Mouse (Mus musculus): Measurements from ENCODE around the gene Cep350. TPM values are rescaled to one million over a fixed set of nuclear protein-coding genes. Genes with fewer than 3 reads are reported as not detected.

Cep350 gene
- polyA plus RNA-seq, 1 experiment from 2014 or later, result 7.0 TPM

GRCm38 (mm10) chr1:155987625-155988024 is 14.6 kb upstream of the Cep350 start:
- Histone ChIP-seq H3K4me3 (no peak overlapping the region), H3K4me1 (peaks cover 20% of the 10 kb centered on the region), H3K27me3 (replicated peaks) (no peaks in the 10 kb centered on the region), H3K9ac (no peak overlapping the region), H3K36me3 (no peaks in the 10 kb centered on the region), H3K9me3 (no peaks in the 10 kb centered on the region), H3K4me2 (no peak overlapping the region), H3K27ac (replicated peaks) (no peak overlapping the region)
- 73% methylated on average over 2 of the region's 2 CpGs for WGBS
- no peak for ATAC-seq (ENCODE audit: extremely low read depth, insufficient number of reproducible peaks, low FRiP score, low TSS enrichment)

GRCm38 (mm10) chr1:155974931-155975330 is 1.9 kb upstream of the Cep350 start:
- 20% methylated on average over 2 of the region's 2 CpGs for WGBS
- peaks cover 28% of the 10 kb centered on the region for H3K4me1 ChIP-seq
- H3K4me2 ChIP-seq, result peak overlapping the region; percentile 70
- H3K9ac ChIP-seq, result no peak overlapping the region
- H3K27me3 ChIP-seq (replicated peaks), result no peaks in the 10 kb centered on the region
- H3K27ac ChIP-seq (replicated peaks), result no peak overlapping the region
- no peak for ATAC-seq (ENCODE audit: extremely low read depth, insufficient number of reproducible peaks, low FRiP score, low TSS enrichment)
- H3K36me3 ChIP-seq, result no peaks in the 10 kb centered on the region
- no peak overlapping the region for H3K4me3 ChIP-seq
- no peaks in the 10 kb centered on the region for H3K9me3 ChIP-seq

GRCm38 (mm10) chr1:155973719-155974379 is 794 bp upstream of the Cep350 start:
- no peak for ATAC-seq (ENCODE audit: extremely low read depth, insufficient number of reproducible peaks, low FRiP score, low TSS enrichment)
- H3K4me1 ChIP-seq, result peaks cover 33% of the 10 kb centered on the region
- no peaks in the 10 kb centered on the region for H3K36me3 ChIP-seq
- H3K9me3 ChIP-seq, result no peaks in the 10 kb centered on the region
- peak overlapping the region; percentile 100 for H3K4me3 ChIP-seq
- peak overlapping the region; percentile 94 for H3K27ac ChIP-seq (replicated peaks)
- H3K27me3 ChIP-seq (replicated peaks), result no peaks in the 10 kb centered on the region
- H3K9ac ChIP-seq, result peak overlapping the region; percentile 99
- 5% methylated on average over 19 of the region's 19 CpGs for WGBS
- H3K4me2 ChIP-seq, result peak overlapping the region; percentile 70

- Histone ChIP-seq H3K4me3 (peak overlapping the region; percentile 100), H3K4me1 (peaks cover 36% of the 10 kb centered on the region), H3K4me2 (peak overlapping the region; percentile 91), H3K9ac (peak overlapping the region; percentile 99), H3K36me3 (no peaks in the 10 kb centered on the region), H3K27me3 (replicated peaks) (no peaks in the 10 kb centered on the region), H3K27ac (replicated peaks) (peak overlapping the region; percentile 94), H3K9me3 (no peaks in the 10 kb centered on the region)
- WGBS, result 2% methylated on average over 48 of the region's 51 CpGs
- peak; percentile 68 for ATAC-seq (ENCODE audit: extremely low read depth, insufficient number of reproducible peaks, low FRiP score, low TSS enrichment)
Measured at GRCm38 (mm10) chr1:155972146-155973067, 648 bp downstream of the Cep350 start.

- no peak for ATAC-seq (ENCODE audit: extremely low read depth, insufficient number of reproducible peaks, low FRiP score, low TSS enrichment)
- WGBS, result 90% methylated on average over 2 of the region's 2 CpGs
- Histone ChIP-seq H3K36me3 (peaks cover 72% of the 10 kb centered on the region), H3K4me2 (no peak overlapping the region), H3K4me1 (no peaks in the 10 kb centered on the region), H3K9me3 (no peaks in the 10 kb centered on the region; the same call in 1 of the 2 replicates), H3K9ac (no peak overlapping the region), H3K4me3 (no peak overlapping the region), H3K27ac (replicated peaks) (no peak overlapping the region), H3K27me3 (replicated peaks) (no peaks in the 10 kb centered on the region)
Measured at GRCm38 (mm10) chr1:155949170-155949569, 23.9 kb downstream of the Cep350 start.

- 63% methylated on average over 2 of the region's 2 CpGs for WGBS
- ATAC-seq (ENCODE audit: extremely low read depth, insufficient number of reproducible peaks, low FRiP score, low TSS enrichment), result no peak
- Histone ChIP-seq H3K4me2 (no peak overlapping the region), H3K9me3 (no peaks in the 10 kb centered on the region; the same call in 1 of the 2 replicates), H3K9ac (no peak overlapping the region), H3K27ac (replicated peaks) (no peak overlapping the region), H3K36me3 (peaks cover 64% of the 10 kb centered on the region), H3K4me3 (no peak overlapping the region), H3K27me3 (replicated peaks) (no peaks in the 10 kb centered on the region), H3K4me1 (no peaks in the 10 kb centered on the region)
Measured at GRCm38 (mm10) chr1:155944361-155944760, 28.7 kb downstream of the Cep350 start.

- H3K4me1 ChIP-seq, result no peaks in the 10 kb centered on the region
- H3K9me3 ChIP-seq, result no peaks in the 10 kb centered on the region
- H3K36me3 ChIP-seq, result peaks cover 86% of the 10 kb centered on the region
- H3K27me3 ChIP-seq (replicated peaks), result no peaks in the 10 kb centered on the region
- H3K4me3 ChIP-seq, result no peak overlapping the region
- ATAC-seq (ENCODE audit: extremely low read depth, insufficient number of reproducible peaks, low FRiP score, low TSS enrichment), result no peak
- no peak overlapping the region for H3K9ac ChIP-seq
- no peak overlapping the region for H3K4me2 ChIP-seq
- no peak overlapping the region for H3K27ac ChIP-seq (replicated peaks)
- WGBS, result 94% methylated on average over 2 of the region's 2 CpGs
Measured at GRCm38 (mm10) chr1:155937416-155937815, 35.6 kb downstream of the Cep350 start.

- Histone ChIP-seq H3K9me3 (no peaks in the 10 kb centered on the region), H3K27ac (replicated peaks) (no peak overlapping the region), H3K9ac (no peak overlapping the region), H3K4me2 (no peak overlapping the region), H3K4me1 (no peaks in the 10 kb centered on the region), H3K36me3 (peaks cover 88% of the 10 kb centered on the region), H3K4me3 (no peak overlapping the region), H3K27me3 (replicated peaks) (no peaks in the 10 kb centered on the region)
- no peak for ATAC-seq (ENCODE audit: extremely low read depth, insufficient number of reproducible peaks, low FRiP score, low TSS enrichment)
- WGBS, result 91% methylated on average over 2 of the region's 2 CpGs
Measured at GRCm38 (mm10) chr1:155934702-155935101, 38.4 kb downstream of the Cep350 start.

GRCm38 (mm10) chr1:155903561-155903960 is 69.5 kb downstream of the Cep350 start:
- Histone ChIP-seq H3K27me3 (replicated peaks) (no peaks in the 10 kb centered on the region), H3K36me3 (peaks cover 90% of the 10 kb centered on the region), H3K27ac (replicated peaks) (no peak overlapping the region), H3K9ac (no peak overlapping the region), H3K4me2 (no peak overlapping the region), H3K4me1 (no peaks in the 10 kb centered on the region), H3K9me3 (no peaks in the 10 kb centered on the region), H3K4me3 (no peak overlapping the region)
- 90% methylated on average over 3 of the region's 3 CpGs for WGBS
- ATAC-seq (ENCODE audit: extremely low read depth, insufficient number of reproducible peaks, low FRiP score, low TSS enrichment), result no peak

- no peak for ATAC-seq (ENCODE audit: extremely low read depth, insufficient number of reproducible peaks, low FRiP score, low TSS enrichment)
- 93% methylated on average over 8 of the region's 8 CpGs for WGBS
- no peak overlapping the region for H3K27ac ChIP-seq (replicated peaks)
- no peaks in the 10 kb centered on the region for H3K9me3 ChIP-seq
- H3K9ac ChIP-seq, result no peak overlapping the region
- H3K4me3 ChIP-seq, result no peak overlapping the region
- peaks cover 86% of the 10 kb centered on the region for H3K36me3 ChIP-seq
- no peak overlapping the region for H3K4me2 ChIP-seq
- no peaks in the 10 kb centered on the region for H3K4me1 ChIP-seq
- H3K27me3 ChIP-seq (replicated peaks), result no peaks in the 10 kb centered on the region
Measured at GRCm38 (mm10) chr1:155901348-155901747, 71.7 kb downstream of the Cep350 start.

GRCm38 (mm10) chr1:155894382-155894781 is 78.7 kb downstream of the Cep350 start:
- WGBS, result 92% methylated on average over 10 of the region's 10 CpGs
- Histone ChIP-seq H3K4me1 (no peaks in the 10 kb centered on the region), H3K9me3 (peaks cover 6% of the 10 kb centered on the region; the same call in 1 of the 2 replicates), H3K36me3 (peaks cover 86% of the 10 kb centered on the region), H3K27me3 (replicated peaks) (no peaks in the 10 kb centered on the region), H3K4me3 (no peak overlapping the region), H3K27ac (replicated peaks) (no peak overlapping the region), H3K9ac (no peak overlapping the region), H3K4me2 (no peak overlapping the region)
- ATAC-seq (ENCODE audit: extremely low read depth, insufficient number of reproducible peaks, low FRiP score, low TSS enrichment), result no peak
